Mouse (Mus musculus) monocyte, adult 2 months (primary cell): ENCODE measurements around the gene Ephb2.

Experiments used
- DNase-seq, 2 experiments: peaks; one replicate each; pipeline ENCODE4 v3.0.0; 2022; ENCODE audit warnings: low spot score in 2 of 2, low read depth in 1 of 2

Gene Ephb2

DNA sequence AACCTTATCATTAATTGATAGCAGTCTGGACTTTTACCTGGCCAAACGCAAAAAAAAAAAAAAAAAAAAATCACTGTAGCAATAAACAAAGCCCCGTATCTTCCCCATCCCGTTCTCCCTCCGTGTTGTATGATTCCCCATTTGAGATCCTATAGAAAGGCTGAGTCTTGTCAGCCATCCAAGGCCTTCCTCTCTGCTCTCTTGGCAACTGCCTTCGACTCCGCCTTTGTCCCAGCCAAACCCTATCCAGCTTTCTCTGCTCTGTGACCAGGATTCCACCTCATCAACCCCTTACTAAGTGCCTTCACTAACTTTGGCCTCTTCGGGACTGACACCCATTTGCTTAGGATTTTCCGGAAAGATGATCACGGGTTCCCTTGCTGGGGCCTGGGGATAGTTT is 2.2 kb upstream of the Ephb2 start:
- no peak for DNase-seq

DNA sequence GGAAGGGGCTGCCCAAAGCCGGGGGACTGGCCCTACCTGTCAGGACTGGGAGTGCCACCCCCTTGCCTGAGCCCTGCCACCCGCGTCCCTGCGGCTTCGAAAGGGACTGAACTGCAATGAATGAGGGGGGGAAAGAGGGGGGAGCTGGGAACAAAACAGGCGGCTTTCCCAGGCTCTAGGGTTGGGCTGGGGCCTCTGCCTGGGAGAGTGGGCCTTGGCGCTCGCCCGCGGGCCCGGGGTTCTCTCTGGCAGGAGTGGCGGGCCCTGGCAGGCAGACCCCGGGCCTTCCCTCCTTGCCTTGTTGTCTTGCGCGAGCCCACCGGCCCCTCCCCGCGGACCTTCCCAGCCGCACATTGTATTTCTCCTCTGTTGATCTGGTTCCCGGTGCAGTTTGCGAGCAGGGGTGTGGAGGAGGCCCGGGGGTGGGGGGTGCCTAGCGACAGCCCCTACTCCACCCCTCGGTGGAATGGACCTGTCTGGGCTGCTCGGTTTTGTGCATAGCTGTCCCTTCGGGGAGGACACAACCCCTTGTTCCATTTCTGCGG is 671 bp upstream of the Ephb2 start:
- no peak for DNase-seq

DNA sequence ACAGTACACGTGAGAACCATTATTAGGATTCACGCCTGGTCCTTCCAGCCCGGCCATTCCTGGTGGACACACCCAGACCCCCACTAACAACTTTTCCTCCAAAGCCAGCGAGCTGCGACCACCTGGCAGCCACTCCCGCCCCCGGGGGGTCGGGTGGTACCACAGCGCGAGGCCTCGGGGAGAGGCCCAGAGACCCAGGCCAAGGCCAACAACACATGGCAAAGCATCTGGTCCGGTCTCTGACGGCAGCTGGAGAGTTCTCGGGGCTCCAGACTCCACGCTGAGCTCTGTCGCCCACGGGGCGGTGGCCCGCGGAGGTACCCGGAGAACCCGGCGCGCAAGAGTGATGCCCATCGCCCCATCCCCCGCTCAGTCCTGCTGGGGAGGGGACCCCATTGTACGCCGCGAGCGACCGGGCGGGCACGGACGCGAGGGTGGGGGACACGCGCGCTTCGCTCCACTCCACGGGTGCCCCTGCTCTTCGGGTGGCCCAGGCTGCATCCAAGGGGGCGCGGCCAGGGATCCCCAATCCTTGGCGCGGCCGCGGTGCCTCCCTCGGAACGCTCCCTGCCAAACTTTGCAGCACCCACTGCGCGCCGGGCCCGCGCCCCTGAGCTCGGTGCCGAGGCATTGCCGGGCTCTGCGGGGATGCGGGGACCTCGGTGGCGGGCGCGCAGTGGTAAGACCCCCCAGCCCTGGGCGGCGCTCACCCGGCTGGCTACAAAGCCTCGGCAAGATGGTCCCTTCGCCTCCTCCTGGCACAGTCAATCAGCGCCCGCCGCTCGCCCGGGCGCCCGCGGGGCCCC is 770 bp downstream of the Ephb2 start:
- no peak for DNase-seq

DNA sequence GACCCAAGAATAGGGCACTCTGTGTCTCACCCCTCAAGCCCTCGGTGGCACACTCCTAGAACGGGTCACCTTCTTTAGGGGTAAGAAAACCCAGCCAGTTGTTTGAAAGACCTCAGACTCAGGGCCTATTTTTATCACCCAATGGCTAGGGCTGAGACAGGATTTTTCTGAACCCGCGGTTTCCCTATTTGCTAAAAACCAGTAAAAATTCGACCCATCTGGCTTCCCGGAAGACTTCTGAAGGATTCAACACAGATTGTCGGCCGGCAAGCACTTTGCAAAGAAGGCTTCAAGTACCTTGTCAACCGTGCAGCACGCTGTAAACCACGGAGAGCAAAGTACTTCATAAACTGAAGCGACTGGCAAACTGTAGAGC is 1.4 kb downstream of the Ephb2 start:
- DNase-seq = no peak

DNA sequence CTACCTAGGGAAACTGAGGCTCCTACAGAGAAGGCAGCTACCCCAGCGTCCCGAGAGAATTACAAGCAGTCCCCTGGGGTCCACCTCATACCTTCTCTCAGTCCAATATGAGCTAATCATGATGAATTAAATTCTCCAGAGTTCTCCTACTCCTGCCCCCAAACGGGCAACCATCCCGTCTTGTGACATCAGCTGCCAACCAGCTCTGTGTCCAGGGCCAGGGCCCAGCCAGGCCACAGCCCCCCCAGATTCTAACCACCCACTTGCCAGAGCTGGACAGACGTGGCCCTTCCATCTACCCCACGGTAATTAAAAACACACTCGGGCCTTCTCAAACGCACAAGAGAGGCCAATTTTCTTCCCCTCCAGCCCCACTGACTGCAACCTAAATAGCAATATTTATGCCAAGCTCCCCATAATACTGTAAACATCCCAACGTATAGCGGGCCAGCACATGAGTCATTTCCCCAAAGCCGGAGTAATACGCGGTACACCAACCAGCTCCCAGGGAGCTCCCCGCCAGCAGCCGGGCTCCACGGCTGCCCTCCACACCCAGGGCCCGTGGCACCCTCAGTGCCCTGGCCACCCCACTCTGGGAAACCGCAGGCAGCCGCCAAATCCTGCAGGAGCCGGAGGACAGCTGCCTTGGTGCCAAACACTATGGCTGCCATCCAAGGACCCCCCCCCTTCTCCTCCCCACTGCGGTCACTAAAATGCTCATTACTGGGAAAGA is 2.0 kb downstream of the Ephb2 start:
- DNase-seq = no peak

DNA sequence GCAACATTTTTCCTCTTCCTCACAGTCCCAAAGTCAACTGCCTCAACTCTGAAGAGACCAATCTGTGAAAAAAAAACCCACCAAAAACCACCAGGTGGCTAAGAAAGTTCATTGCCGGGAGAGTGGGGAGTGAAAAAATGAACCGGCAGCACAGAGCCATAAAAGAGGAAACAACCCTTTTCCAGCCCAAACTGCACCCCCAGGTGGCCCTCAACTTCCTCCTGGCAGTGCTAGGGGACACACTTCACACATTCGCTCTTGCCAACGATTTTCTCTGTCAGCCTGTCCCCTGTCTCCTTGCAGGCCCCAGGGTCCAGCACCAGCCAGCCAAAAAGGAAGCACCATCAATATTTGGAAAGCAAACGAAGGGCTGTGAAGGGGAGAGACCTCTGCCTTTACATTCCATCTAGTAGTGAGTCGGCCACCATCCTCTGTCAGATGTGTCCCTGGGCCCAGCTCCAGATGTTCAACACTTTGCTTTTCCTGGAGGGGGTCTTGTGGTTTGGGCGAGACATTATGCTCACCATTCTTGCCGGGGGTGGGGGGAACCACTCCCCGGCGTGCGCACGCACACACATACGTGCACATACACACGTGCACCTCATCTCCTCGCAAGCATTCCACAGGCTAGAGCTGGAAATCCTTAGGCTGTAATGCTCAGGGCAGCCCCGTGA is 3.1 kb downstream of the Ephb2 start:
- no peak for DNase-seq

DNA sequence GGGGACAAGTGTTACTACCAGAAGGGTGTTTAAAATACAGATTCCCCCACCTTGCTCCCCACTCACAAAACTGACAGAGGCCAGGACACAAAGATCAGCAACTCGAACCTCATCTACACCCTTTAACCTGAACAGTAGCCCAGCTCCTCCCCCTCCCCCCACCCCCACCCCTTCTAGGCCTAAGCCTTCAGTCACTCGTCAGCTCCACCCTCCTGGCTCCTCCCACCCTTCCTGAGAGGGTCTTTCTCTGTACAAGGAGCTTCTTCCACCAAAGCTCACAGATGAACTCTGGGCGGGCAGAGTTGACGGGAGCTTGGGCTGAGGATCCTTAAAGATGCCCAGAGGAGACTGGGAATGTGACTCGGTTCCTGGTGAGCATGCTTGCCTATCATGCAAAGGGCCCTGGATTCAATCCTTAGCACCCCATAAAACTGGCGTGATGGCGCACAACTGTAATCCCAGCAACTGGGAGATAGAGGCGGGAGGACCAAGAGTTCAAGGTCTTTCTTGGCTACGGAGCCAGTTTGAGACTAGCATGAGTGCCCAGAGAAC is 5.4 kb downstream of the Ephb2 start:
- no peak for DNase-seq

DNA sequence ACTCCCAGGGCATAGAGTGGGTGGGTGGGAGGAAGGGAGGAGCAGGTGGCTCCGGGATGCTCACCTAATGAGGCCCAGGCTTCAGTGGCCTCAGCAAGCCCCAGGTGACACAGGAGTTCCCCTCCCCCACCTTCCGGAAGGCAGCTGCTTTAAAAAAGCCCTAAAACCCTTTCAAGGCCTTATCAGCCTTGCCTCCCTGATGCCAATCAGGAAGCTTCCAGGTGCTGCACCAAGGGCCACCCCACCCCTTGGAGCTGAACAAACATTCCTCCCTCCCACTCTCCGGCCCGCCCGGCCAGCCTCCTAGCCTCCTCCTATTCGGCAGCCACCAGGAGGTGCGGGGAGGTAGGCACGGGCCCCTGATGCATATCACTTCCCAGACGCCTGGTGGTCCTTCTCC is 6.0 kb downstream of the Ephb2 start:
- no peak for DNase-seq

DNA sequence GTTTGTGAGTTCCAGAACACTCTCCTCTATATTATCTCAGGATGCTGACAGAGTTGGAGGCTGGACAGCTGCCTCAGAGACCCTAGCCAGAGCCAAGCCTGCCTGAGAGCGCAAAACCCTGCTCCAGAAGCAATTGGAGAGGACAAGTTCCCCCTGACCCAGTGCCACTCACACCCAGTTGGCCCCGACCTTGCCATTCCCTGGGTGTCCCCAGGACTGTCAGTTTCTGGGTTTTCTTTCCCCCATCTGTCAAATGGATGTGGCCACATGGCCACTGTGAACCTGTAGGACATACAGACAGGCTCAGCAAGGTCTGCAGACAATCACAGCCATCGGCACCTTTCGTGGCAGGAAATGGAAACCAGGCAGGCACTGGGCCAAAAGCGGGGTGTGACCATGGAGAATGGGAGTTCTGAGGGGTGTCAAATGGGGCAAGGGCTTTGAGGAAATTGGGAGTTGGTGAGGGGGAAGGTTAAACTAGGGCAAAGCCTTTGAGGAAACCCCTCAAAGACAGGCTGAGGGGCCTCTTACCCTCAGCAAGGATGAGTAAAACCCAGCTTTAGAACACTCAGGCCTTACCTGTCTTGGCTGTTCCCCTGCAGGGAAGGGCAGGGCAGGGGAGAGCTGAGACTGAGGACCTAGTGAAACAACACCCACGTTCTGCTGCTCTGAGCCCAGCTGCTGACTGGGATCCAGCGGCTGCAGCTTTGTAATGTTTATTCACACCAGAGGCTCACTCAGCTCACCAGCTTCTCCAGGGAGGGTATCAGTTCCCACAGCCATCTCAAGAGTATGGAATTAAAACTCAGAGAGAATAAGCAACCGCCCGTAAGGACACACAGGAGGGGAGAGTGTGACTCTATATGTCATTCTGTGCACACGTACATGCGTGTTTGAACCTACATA is 6.9 kb downstream of the Ephb2 start:
- no peak for DNase-seq

DNA sequence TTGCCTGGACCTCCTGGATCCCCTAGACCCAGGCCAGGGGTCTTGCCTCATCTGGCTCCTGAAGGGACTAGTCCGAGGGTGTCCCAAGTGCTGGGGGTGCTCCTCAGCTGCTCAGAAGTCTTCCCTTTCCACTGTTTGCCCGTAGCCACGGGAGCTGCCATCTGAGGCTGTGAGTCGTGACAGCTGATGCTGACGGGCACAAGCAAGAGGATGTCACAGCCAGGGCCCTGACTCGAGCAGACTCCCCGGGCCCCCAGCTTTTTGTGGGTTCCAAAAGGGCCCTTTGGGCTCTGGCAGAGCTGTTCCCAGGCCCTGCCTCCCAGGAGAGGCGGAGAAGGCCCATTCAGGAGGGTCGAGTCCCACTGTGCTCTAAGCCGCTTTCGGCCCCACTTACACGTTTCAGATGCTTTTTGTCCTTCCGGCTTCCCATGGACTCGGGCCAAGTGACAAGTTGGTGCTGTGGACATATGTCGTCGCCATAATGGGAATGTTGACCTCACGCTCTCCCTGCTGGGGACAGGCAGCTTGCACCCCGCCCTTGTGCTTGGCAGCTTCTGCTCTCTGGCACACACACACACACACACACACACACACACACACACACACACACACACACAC is 10.7 kb downstream of the Ephb2 start:
- DNase-seq = no peak

DNA sequence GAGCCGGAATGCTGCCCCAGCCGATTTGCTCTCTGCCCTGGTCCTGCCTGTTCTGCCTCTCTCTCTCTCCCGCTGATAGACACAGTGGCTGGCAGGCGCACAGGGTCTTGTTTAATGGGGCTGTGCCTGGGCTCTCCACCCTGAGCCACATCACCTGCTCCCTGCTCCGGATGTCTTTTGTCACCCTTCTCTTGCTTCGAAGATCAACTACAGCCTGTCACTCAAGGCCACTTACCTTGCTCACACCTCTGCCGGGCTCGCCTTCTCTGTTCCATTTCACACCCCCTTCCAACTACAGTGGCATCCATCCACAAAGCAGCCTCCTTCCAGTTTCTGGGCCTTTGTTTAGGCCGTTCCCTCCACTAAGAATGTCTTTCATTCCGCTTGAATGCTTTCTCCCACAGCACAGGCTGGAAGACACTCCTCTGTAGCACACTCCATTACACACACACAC is 15.7 kb downstream of the Ephb2 start:
- DNase-seq = no peak

DNA sequence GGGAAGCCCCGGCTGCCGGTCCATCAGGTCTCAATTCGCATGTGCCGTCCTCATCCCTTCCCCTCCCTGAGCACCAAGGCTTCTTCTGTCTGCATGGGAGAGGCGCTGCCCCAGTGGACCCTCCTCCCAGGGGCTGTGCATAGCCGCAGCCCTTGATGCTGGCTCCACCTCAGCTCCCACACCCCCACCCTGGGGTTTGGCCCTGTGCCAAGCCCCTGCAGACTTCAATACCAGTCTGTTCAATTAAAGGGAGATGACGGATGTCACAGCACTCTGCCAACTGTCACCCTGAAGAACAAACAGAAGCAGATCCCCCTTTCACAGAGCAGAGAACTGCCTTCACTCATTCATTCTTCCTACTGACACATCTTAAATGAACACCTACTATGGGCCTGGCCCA is 19.1 kb downstream of the Ephb2 start:
- DNase-seq = no peak

DNA sequence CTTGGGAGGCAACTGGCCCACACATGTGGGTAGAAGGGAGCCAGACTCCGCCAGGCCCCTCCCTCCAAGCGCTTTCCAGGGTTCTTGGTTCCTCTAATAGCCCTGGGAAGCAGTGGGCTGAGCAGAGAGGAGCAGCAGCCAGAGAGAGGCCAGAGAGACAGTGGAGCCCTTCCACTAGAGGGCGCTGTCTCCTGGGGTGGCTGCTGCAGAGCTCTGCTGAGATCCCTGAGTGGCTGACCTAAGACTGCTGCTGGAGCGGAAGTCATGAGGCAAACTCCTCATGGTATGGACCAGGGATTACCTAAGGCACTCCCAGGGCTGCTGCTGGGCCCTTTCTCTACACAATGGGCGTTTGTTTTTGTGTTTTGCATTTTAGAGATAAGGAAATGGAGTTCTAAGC is 20.4 kb downstream of the Ephb2 start:
- no peak for DNase-seq

DNA sequence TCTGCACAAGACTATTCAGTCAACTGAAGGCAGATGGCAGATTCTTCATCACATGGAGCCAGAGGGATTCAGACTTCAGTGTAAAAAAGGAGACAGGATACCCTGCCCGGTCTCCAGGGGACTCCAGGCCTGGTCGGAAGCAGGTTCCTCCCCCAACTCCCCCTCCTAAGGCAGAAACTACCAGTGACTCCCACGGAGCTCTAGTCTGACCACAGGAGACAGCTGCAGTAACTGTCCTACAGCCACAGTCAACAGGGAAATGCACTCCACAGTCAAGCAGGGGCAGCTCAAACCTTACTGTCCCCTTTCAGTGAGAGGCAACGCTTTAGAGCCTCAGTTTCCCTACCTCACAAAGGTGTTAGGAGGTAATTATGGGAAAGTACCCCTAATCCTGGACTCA is 23.2 kb downstream of the Ephb2 start:
- no peak for DNase-seq

DNA sequence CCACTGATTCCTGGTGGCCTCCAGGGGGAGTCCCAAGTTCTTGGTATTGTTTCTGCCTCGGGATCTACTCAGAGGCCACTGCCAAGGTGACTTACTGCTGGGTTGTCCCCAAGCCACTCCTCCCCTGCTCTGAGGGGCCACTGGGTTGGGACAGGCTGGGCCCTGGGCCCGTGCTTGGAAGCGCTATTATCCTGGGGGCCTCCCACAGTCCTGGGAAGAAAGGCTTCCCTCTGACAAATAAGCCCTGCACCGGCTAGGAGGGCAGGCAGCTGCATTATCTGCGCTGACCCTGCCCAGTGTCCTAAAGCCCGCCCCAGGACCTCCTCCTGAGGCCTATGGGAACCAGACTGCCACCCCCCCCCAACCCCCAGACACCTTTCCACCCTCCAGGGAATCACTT is 24.2 kb downstream of the Ephb2 start:
- no peak for DNase-seq

DNA sequence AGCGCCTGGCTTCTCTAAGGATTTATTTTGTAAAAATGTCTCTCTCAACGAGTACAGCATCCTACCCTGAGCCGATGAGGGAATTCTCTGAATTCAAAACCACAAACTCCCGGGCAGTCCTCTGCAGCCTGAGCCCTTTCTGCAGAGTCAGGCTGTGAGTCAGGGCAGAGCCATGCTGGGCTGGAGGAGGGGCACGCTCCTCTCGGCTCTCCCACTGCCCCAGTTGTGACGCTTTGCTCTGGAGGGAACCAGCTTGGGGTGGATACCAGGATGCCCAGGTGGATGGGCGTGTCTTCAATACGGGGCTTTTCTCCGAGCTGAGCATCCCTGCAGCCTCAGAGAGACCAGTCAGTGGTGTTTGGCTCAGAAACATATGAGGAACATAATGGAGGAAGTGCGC is 27.3 kb downstream of the Ephb2 start:
- no peak for DNase-seq

DNA sequence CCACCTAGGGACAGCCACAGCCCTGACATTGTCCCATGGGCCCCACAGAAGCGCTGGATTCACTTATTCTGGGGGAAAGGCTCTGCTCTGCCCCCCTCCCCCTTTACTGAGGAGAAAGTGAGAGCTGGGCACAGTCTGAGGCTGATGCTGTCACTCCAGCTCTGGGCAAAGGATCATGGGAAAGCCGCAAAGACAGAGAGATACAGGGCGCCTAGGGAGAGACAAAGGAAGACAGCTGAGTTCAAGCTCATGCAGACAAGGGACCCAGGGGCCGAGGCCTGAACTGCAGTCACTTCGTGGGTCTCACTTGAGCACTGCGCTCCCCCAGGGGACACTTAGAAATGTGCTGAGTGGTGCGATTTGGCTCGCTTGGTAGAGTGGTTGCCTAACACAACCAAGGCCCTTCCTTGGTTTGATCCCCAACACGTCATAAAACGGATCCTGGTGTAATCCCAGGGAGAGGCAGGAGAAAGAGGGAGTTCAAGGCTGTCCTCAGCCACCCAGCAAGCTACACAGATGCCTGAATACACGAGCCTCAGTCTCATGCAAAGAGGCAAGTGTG is 28.3 kb downstream of the Ephb2 start:
- DNase-seq = no peak

DNA sequence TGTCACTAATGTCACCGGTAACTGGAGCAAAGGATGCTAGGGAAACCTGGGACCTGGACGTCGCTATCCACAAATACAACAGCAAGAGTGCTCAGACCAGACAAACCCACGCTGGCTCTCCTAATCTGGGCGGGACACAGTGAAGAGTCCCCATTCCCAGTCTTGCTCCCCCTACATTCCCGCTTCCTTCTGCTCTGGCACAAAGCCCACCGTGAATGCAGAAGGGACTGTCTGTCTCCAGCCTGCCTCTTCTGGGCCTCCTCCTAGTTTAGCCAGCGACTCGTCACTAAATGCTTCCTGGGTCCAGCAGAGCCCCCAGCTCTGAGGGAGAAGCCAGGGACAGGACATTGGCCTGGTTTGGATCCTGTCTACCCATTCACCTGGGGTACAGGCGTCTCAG is 29.5 kb downstream of the Ephb2 start:
- DNase-seq = no peak

DNA sequence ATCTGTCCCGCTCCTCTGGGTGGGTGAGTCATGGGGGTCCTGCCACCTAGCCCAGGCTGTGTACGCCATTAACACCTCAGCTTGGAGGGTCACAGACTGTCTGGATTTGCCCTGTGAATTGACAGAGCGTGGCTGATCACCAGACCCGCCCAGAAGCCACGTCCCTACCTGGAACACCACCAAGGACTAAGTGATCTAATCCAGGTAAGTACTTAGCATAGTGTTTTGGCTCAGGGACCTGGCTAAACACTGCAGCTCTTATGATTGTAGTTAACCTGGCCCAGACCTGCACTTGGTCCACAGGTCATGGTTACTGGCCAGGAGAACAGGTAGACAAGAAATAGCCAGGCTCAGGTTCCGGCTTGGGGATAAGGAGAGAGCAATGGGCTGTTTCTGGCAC is 31.4 kb downstream of the Ephb2 start:
- DNase-seq = no peak

DNA sequence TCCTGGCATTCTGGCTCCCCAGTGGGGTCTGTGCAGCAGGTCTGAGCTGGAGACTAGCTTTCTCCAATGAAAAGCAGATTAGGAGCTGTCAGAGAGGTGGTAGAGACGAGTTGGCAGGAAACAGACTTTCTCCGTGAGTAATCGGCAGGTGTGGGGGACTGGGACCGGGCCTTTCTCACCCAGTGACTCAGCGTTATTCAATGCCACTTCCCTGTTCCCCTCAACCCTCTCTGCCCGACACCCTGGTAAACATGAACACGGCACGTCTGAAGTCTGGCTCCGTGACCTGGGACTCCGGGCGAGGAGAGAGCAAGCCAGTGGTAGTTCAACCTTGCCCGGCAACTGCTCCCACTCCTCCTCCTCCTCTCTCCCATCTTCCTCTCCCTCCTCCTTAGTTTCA is 33.3 kb downstream of the Ephb2 start:
- DNase-seq = no peak
